Mouse (Mus musculus) liver, embryonic 14 days (tissue): ENCODE results near the gene Zfp26. TPM values are rescaled to one million over a fixed set of nuclear protein-coding genes. Genes with fewer than 3 reads are reported as not detected.

ENCODE experiments used
- polyA plus RNA-seq: library from polyadenylated mRNA; depleted of rRNA; stranded (reverse); fragments of >200 nt; gene quantifications from 2 replicates; pipeline ENCODE4 v1.2.3, GENCODE M21; 2012; rRNA removed

The Zfp26 gene
- 1.7 and 2.1 TPM in 2 replicates for polyA plus RNA-seq

DNA sequence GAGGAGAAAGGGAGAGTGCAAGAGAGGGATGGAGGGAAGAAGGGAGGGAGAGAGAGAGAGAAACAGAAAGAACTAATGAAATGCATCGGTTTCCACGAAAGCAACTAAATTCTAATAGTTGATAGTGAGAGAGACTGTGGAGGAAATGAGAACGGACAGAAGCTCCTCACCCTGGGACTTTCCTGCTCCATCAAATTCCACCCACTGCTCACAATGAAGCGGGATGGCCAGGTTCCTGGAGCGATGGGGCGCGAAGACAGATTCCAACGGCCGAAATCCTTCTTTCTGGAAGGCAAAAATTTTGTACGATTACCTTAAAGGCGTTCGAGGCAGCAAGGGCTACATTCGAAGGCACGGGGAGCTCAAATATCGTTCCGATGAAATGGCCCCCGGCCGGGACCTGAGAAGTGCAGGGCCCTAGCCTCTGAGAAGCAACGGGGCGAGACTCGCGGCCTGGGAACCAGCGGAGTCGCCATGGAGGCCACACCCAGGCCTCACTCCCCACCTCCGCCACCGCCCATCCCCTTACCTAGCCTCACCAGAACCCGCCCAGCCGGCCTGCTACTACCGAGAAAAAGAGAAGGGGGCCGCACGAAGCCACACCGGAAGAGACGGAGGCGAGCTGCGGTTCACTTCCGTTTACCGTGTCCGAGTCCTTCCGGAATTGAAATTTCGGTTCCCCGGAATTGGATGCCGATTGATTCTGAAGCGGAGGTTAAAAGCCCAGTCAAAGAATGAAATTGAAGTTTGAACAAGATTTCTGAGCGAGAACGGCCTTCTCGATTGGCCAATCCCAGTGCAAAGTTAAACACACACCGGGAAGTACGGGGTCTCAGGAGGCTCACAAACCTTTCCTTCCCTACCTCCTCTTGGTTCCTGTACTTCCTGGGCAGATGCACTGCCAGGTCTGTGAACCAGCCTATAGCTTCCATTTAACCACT is at the start of gene Zfp26:
Gene Zfp26, minus strand, starts transcription at position 786 of the 941 bp plus-strand sequence.

GRCm38 (mm10) chr9:20492527-20493233 is 32.7 kb upstream of the Zfp26 start, which contains the start of gene Zfp426:
Gene Zfp426, minus strand, starts transcription at chr9:20492746.

GRCm38 (mm10) chr9:20384532-20385342 is 75.2 kb downstream of the Zfp26 start, which contains the start of gene Zfp560:
Gene Zfp560, minus strand, starts transcription at chr9:20385177.

Other genes starting within 250 kb of the Zfp26 start
- not detected in 2 replicates for gene Olfr871, start 248.0 kb downstream of the Zfp26 start, polyA plus RNA-seq
- gene Olfr872, start 223.0 kb downstream of the Zfp26 start, polyA plus RNA-seq = not detected in 2 replicates
- not detected in 2 replicates for gene Olfr39, start 177.8 kb downstream of the Zfp26 start, polyA plus RNA-seq
- not detected in 2 replicates for gene Olfr873, start 161.6 kb downstream of the Zfp26 start, polyA plus RNA-seq
- gene Olfr18, start 124.1 kb downstream of the Zfp26 start, polyA plus RNA-seq = not detected in 2 replicates
- 4.9 and 5.4 TPM in 2 replicates for gene Zfp560, start 75.0 kb downstream of the Zfp26 start, polyA plus RNA-seq
- gene Zfp426, start 32.6 kb upstream of the Zfp26 start, polyA plus RNA-seq = 3.9 and 5.0 TPM in 2 replicates
- gene Zfp266, start 61.3 kb upstream of the Zfp26 start, polyA plus RNA-seq = 4.9 and 5.8 TPM in 2 replicates
- 1.6 and 1.9 TPM in 2 replicates for gene Zfp846, start 121.1 kb upstream of the Zfp26 start, polyA plus RNA-seq
- 192 and 193 TPM in 2 replicates for gene Ubl5, start 182.7 kb upstream of the Zfp26 start, polyA plus RNA-seq
- gene Fbxl12, start 184.6 kb upstream of the Zfp26 start, polyA plus RNA-seq = 5.9 and 6.9 TPM in 2 replicates
- gene Pin1, start 191.9 kb upstream of the Zfp26 start, polyA plus RNA-seq = 12.3 and 13.3 TPM in 2 replicates